Mouse (Mus musculus): ENCODE results near the gene Hs3st4.

Gene Hs3st4

GRCm38 (mm10) chr7:123982461-123983038 lies at the start of gene Hs3st4:
Gene Hs3st4 (plus strand): TSS chr7:123982869.
- DNase-seq (ENCODE audit: low spot score): no peak

GRCm38 (mm10) chr7:123946836-123947235 lies 35.8 kb upstream of the Hs3st4 start:
- no peak for DNase-seq (ENCODE audit: low spot score)

GRCm38 (mm10) chr7:123963021-123963420 lies 19.6 kb upstream of the Hs3st4 start:
- no peak for DNase-seq (ENCODE audit: low spot score)

- DNase-seq (ENCODE audit: low spot score): no peak
Measured at GRCm38 (mm10) chr7:123964559-123965142, 18.0 kb upstream of the Hs3st4 start.

- DNase-seq (ENCODE audit: low spot score): no peak
Measured at GRCm38 (mm10) chr7:123965515-123965914, 17.2 kb upstream of the Hs3st4 start.

- no peak for DNase-seq (ENCODE audit: low spot score)
Measured at GRCm38 (mm10) chr7:123975441-123975840, 7.2 kb upstream of the Hs3st4 start.

- DNase-seq (ENCODE audit: low spot score): no peak
Measured at GRCm38 (mm10) chr7:123981435-123981834, 1.2 kb upstream of the Hs3st4 start.

- DNase-seq (ENCODE audit: low spot score): no peak
Measured at GRCm38 (mm10) chr7:123982010-123982409, 659 bp upstream of the Hs3st4 start.

GRCm38 (mm10) chr7:123983177-123984046 lies 743 bp downstream of the Hs3st4 start:
- DNase-seq (ENCODE audit: low spot score): no peak

GRCm38 (mm10) chr7:123992121-123992520 lies 9.5 kb downstream of the Hs3st4 start:
- no peak for DNase-seq (ENCODE audit: low spot score)

- DNase-seq (ENCODE audit: low spot score): no peak
Measured at GRCm38 (mm10) chr7:123997266-123997665, 14.6 kb downstream of the Hs3st4 start.

GRCm38 (mm10) chr7:123998601-123999000 lies 15.9 kb downstream of the Hs3st4 start:
- DNase-seq (ENCODE audit: low spot score): no peak

GRCm38 (mm10) chr7:124026908-124027307 lies 44.2 kb downstream of the Hs3st4 start:
- DNase-seq (ENCODE audit: low spot score): no peak

- no peak for DNase-seq (ENCODE audit: low spot score)
Measured at GRCm38 (mm10) chr7:124032236-124032635, 49.6 kb downstream of the Hs3st4 start.

GRCm38 (mm10) chr7:124033332-124033731 lies 50.7 kb downstream of the Hs3st4 start:
- no peak for DNase-seq (ENCODE audit: low spot score)

- no peak for DNase-seq (ENCODE audit: low spot score)
Measured at GRCm38 (mm10) chr7:124037281-124037700, 54.6 kb downstream of the Hs3st4 start.

- DNase-seq (ENCODE audit: low spot score): no peak
Measured at GRCm38 (mm10) chr7:124039142-124039541, 56.5 kb downstream of the Hs3st4 start.

- DNase-seq (ENCODE audit: low spot score): no peak
Measured at GRCm38 (mm10) chr7:124047382-124047781, 64.7 kb downstream of the Hs3st4 start.

GRCm38 (mm10) chr7:124048971-124049370 lies 66.3 kb downstream of the Hs3st4 start:
- no peak for DNase-seq (ENCODE audit: low spot score)

GRCm38 (mm10) chr7:124050421-124050820 lies 67.8 kb downstream of the Hs3st4 start:
- no peak for DNase-seq (ENCODE audit: low spot score)

GRCm38 (mm10) chr7:124083741-124084140 lies 101.1 kb downstream of the Hs3st4 start:
- DNase-seq (ENCODE audit: low spot score): no peak

- DNase-seq (ENCODE audit: low spot score): peak; percentile 38
Measured at GRCm38 (mm10) chr7:124129019-124129418, 146.3 kb downstream of the Hs3st4 start.

GRCm38 (mm10) chr7:124131312-124131711 lies 148.6 kb downstream of the Hs3st4 start:
- DNase-seq (ENCODE audit: low spot score): peak; percentile 62
